Mouse (Mus musculus): Measurements from ENCODE around the gene Med16. TPM values are rescaled to one million over a fixed set of nuclear protein-coding genes. Genes with fewer than 3 reads are reported as not detected.

Med16 gene
- polyA plus RNA-seq, 1 experiment from 2014 or later = 37.2 TPM

DNA sequence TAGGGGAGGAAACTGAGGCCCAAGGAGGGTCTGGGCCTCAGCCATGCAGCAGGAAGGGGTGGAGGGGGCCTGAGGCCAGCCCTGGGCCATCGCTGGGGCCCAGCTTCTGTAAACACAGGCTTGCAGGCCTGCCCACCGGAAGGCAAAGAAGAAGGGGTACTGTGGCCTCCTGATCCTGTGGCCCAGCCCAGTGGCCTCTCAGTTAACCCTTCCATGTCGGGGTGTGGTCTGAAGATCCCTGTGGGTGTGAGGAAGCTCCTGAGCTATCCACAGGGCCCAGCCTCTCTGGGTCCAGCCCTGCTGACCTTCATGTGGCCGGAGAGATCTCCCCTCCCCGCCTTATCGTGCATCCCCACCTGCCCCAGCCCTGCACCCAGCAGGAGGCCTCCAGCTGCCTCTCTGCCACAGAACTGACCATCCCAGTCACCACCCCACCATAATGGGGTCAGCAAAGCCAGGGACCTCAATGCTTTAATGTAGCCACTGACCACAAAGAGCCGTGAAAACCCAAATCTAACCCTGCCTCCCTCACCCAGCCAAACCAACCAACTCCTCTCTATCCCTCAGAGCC lies 38.1 kb upstream of the Med16 start:
- H3K36me3 ChIP-seq (ENCODE audit: control insufficient read depth, insufficient read depth, low read length) = peaks cover 18% of the 10 kb centered on the region
- H3K9ac ChIP-seq (ENCODE audit: low read depth, low read length) = peak overlapping the region; percentile 65
- ATAC-seq = peak; percentile 47
- no peaks in the 10 kb centered on the region for H3K9me3 ChIP-seq (ENCODE audit: control insufficient read depth, low read length)
- no peaks in the 10 kb centered on the region for H3K27me3 ChIP-seq (replicated peaks; ENCODE audit: control insufficient read depth, insufficient read depth, low read length)
- H3K4me3 ChIP-seq (ENCODE audit: low read length) = peak overlapping the region; percentile 24
- H3K4me2 ChIP-seq (ENCODE audit: low read depth, low read length) = peak overlapping the region; percentile 56
- H3K4me1 ChIP-seq (ENCODE audit: control insufficient read depth, insufficient read depth, low read length) = peaks cover 40% of the 10 kb centered on the region
- WGBS = 22% methylated on average over 7 of the region's 7 CpGs
- H3K27ac ChIP-seq (ENCODE audit: low read length) = peak overlapping the region; percentile 91

- 26% methylated on average over 16 of the region's 16 CpGs for WGBS
- peaks cover 40% of the 10 kb centered on the region for H3K4me1 ChIP-seq (ENCODE audit: control insufficient read depth, insufficient read depth, low read length)
- ATAC-seq = peak; percentile 27
- H3K9ac ChIP-seq (ENCODE audit: low read depth, low read length) = peak overlapping the region; percentile 65
- H3K4me2 ChIP-seq (ENCODE audit: low read depth, low read length) = peak overlapping the region; percentile 56
- no peaks in the 10 kb centered on the region for H3K9me3 ChIP-seq (ENCODE audit: control insufficient read depth, low read length)
- peak overlapping the region; percentile 91 for H3K27ac ChIP-seq (ENCODE audit: low read length)
- peaks cover 6% of the 10 kb centered on the region for H3K36me3 ChIP-seq (ENCODE audit: control insufficient read depth, insufficient read depth, low read length)
- H3K4me3 ChIP-seq (ENCODE audit: low read length) = peak overlapping the region; percentile 24
- H3K27me3 ChIP-seq (replicated peaks; ENCODE audit: control insufficient read depth, insufficient read depth, low read length) = no peaks in the 10 kb centered on the region
Measured at GRCm38 (mm10) chr10:79945507-79946234, 36.9 kb upstream of the Med16 start.

DNA sequence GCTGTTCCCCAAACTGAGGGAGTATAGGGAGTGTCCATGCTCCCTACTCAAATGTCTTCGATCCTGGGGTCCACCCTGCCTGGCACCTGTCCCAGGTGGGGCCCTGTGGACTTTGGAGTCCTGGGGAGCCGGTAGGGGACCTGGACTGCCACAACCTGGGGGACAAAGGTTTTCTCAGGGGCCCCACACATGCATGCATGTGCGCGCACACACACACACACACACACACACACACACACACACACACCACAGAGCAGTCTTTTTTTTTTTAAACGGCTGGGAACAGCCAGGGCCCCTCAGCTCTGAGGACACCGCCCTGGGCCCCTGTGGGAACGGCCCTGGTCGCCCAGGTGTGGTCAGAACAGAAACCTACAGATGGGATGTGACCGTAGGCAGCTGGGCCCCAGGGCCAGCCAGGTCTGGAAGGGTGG lies 34.8 kb upstream of the Med16 start:
- peak overlapping the region; percentile 63; the same call in 1 of the 2 replicates for H3K9ac ChIP-seq (ENCODE audit: low read depth, low read length)
- no peaks in the 10 kb centered on the region for H3K27me3 ChIP-seq (replicated peaks; ENCODE audit: control insufficient read depth, insufficient read depth, low read length)
- H3K27ac ChIP-seq (ENCODE audit: low read length) = peak overlapping the region; percentile 91
- peak; percentile 86 for ATAC-seq
- H3K4me3 ChIP-seq (ENCODE audit: low read length) = peak overlapping the region; percentile 36; the same call in 1 of the 2 replicates
- 0 out of 2 replicates have a peak, but pooled peaks cover 5% of the 10 kb centered on the region for H3K36me3 ChIP-seq (ENCODE audit: control insufficient read depth, insufficient read depth, low read length)
- whole genome bisulfite sequencing = 43% methylated on average over 9 of the region's 9 CpGs
- peak overlapping the region; percentile 56 for H3K4me2 ChIP-seq (ENCODE audit: low read depth, low read length)
- H3K4me1 ChIP-seq (ENCODE audit: control insufficient read depth, insufficient read depth, low read length) = peaks cover 50% of the 10 kb centered on the region
- no peaks in the 10 kb centered on the region for H3K9me3 ChIP-seq (ENCODE audit: control insufficient read depth, low read length)

- 0 out of 2 replicates have a peak, but pooled peaks cover 5% of the 10 kb centered on the region for H3K36me3 ChIP-seq (ENCODE audit: control insufficient read depth, insufficient read depth, low read length)
- H3K4me2 ChIP-seq (ENCODE audit: low read depth, low read length) = no peak overlapping the region; the same call in 1 of the 2 replicates
- H3K9me3 ChIP-seq (ENCODE audit: control insufficient read depth, low read length) = no peaks in the 10 kb centered on the region
- peak; percentile 1 for ATAC-seq
- peaks cover 50% of the 10 kb centered on the region for H3K4me1 ChIP-seq (ENCODE audit: control insufficient read depth, insufficient read depth, low read length)
- H3K27me3 ChIP-seq (replicated peaks; ENCODE audit: control insufficient read depth, insufficient read depth, low read length) = no peaks in the 10 kb centered on the region
- H3K4me3 ChIP-seq (ENCODE audit: low read length) = no peak overlapping the region
- 66% methylated on average over 1 of the region's 1 CpGs for WGBS
- peak overlapping the region; percentile 91 for H3K27ac ChIP-seq (ENCODE audit: low read length)
- no peak overlapping the region; the same call in 1 of the 2 replicates for H3K9ac ChIP-seq (ENCODE audit: low read depth, low read length)
Measured at GRCm38 (mm10) chr10:79942988-79943387, 34.3 kb upstream of the Med16 start.

DNA sequence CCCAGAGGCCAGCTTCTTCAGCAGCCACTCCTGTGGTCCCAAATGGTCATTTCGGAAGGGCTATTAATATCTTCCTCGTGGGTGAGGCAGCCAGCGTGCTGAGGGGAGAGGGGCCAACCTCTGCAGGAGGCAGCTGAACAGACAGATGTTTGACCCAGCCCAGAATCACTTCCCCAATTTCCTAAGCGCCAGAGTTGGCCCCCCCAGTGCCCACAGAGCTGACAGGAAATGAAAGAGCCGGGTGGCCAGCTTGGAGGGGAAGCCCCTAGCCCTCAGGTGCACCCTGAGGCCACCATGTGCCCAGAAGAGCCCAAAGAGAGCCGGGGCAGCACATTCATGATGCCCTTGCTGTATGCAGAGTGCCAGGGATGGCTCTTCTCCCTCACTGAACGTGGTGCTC lies 32.0 kb upstream of the Med16 start:
- ATAC-seq = no peak
- no peak overlapping the region for H3K4me2 ChIP-seq (ENCODE audit: low read depth, low read length)
- no peaks in the 10 kb centered on the region for H3K9me3 ChIP-seq (ENCODE audit: control insufficient read depth, low read length)
- H3K36me3 ChIP-seq (ENCODE audit: control insufficient read depth, insufficient read depth, low read length) = 0 out of 2 replicates have a peak, but pooled peaks cover 8% of the 10 kb centered on the region
- no peak overlapping the region for H3K9ac ChIP-seq (ENCODE audit: low read depth, low read length)
- 55% methylated on average over 7 of the region's 7 CpGs for WGBS
- H3K4me1 ChIP-seq (ENCODE audit: control insufficient read depth, insufficient read depth, low read length) = peaks cover 51% of the 10 kb centered on the region
- no peak overlapping the region; the same call in 1 of the 2 replicates for H3K27ac ChIP-seq (ENCODE audit: low read length)
- H3K4me3 ChIP-seq (ENCODE audit: low read length) = no peak overlapping the region
- H3K27me3 ChIP-seq (replicated peaks; ENCODE audit: control insufficient read depth, insufficient read depth, low read length) = no peaks in the 10 kb centered on the region

GRCm38 (mm10) chr10:79937775-79938526 lies 29.2 kb upstream of the Med16 start:
- H3K4me3 ChIP-seq (ENCODE audit: low read length) = no peak overlapping the region
- peak overlapping the region; percentile 1; the same call in 1 of the 2 replicates for H3K27ac ChIP-seq (ENCODE audit: low read length)
- no peaks in the 10 kb centered on the region for H3K9me3 ChIP-seq (ENCODE audit: control insufficient read depth, low read length)
- WGBS = 67% methylated on average over 11 of the region's 11 CpGs
- no peak overlapping the region for H3K4me2 ChIP-seq (ENCODE audit: low read depth, low read length)
- ATAC-seq = no peak
- H3K27me3 ChIP-seq (replicated peaks; ENCODE audit: control insufficient read depth, insufficient read depth, low read length) = no peaks in the 10 kb centered on the region
- H3K36me3 ChIP-seq (ENCODE audit: control insufficient read depth, insufficient read depth, low read length) = peaks cover 12% of the 10 kb centered on the region; the same call in 1 of the 2 replicates
- peak overlapping the region; percentile 14; the same call in 1 of the 2 replicates for H3K9ac ChIP-seq (ENCODE audit: low read depth, low read length)
- H3K4me1 ChIP-seq (ENCODE audit: control insufficient read depth, insufficient read depth, low read length) = peaks cover 57% of the 10 kb centered on the region

GRCm38 (mm10) chr10:79936911-79937441 lies 28.3 kb upstream of the Med16 start:
- peaks cover 16% of the 10 kb centered on the region; the same call in 1 of the 2 replicates for H3K36me3 ChIP-seq (ENCODE audit: control insufficient read depth, insufficient read depth, low read length)
- peak overlapping the region; percentile 85 for H3K27ac ChIP-seq (ENCODE audit: low read length)
- no peaks in the 10 kb centered on the region for H3K27me3 ChIP-seq (replicated peaks; ENCODE audit: control insufficient read depth, insufficient read depth, low read length)
- no peaks in the 10 kb centered on the region for H3K9me3 ChIP-seq (ENCODE audit: control insufficient read depth, low read length)
- peak overlapping the region; percentile 46; the same call in 1 of the 2 replicates for H3K9ac ChIP-seq (ENCODE audit: low read depth, low read length)
- peak; percentile 54 for ATAC-seq
- WGBS = 45% methylated on average over 27 of the region's 27 CpGs
- H3K4me2 ChIP-seq (ENCODE audit: low read depth, low read length) = peak overlapping the region; percentile 28
- H3K4me1 ChIP-seq (ENCODE audit: control insufficient read depth, insufficient read depth, low read length) = peaks cover 64% of the 10 kb centered on the region
- peak overlapping the region; percentile 3; the same call in 1 of the 2 replicates for H3K4me3 ChIP-seq (ENCODE audit: low read length)

- Histone ChIP-seq H3K36me3 (ENCODE audit: control insufficient read depth, insufficient read depth, low read length) (peaks cover 21% of the 10 kb centered on the region; the same call in 1 of the 2 replicates), H3K27ac (ENCODE audit: low read length) (peak overlapping the region; percentile 85), H3K4me1 (ENCODE audit: control insufficient read depth, insufficient read depth, low read length) (peaks cover 70% of the 10 kb centered on the region), H3K9me3 (ENCODE audit: control insufficient read depth, low read length) (no peaks in the 10 kb centered on the region), H3K27me3 (replicated peaks; ENCODE audit: control insufficient read depth, insufficient read depth, low read length) (no peaks in the 10 kb centered on the region), H3K4me2 (ENCODE audit: low read depth, low read length) (peak overlapping the region; percentile 28), H3K4me3 (ENCODE audit: low read length) (peak overlapping the region; percentile 3; the same call in 1 of the 2 replicates), H3K9ac (ENCODE audit: low read depth, low read length) (peak overlapping the region; percentile 46; the same call in 1 of the 2 replicates)
- 47% methylated on average over 10 of the region's 10 CpGs for WGBS
- peak; percentile 10; the same call in 1 of the 2 replicates for ATAC-seq
Measured at GRCm38 (mm10) chr10:79936284-79936910, 27.7 kb upstream of the Med16 start.
